Mouse (Mus musculus) forebrain, embryonic 12.5 days (tissue): Measurements from ENCODE around the gene Ttc28. TPM values are rescaled to one million over a fixed set of nuclear protein-coding genes. Genes with fewer than 3 reads are reported as not detected.

Experiments used
- ATAC-seq: fragments of 200-750 bp; cut with Nextera tagmentation; 2 replicates; pipeline ENCODE4 v1.8.0; 2017; ENCODE audit warnings: moderate TSS enrichment; ENCODE audit not compliant: low FRiP score
- H3K27ac ChIP-seq: fragments of 300-500 bp; sonication (generic); 2 replicates; pipeline ENCODE4 v1.5.1; 2016; ENCODE audit warnings: mild to moderate bottlenecking
- H3K27me3 ChIP-seq: fragments of 300-500 bp; sonication (generic); 2 replicates; pipeline ENCODE4 v1.6.1; 2016; ENCODE audit warnings: mild to moderate bottlenecking
- H3K36me3 ChIP-seq: fragments of 300-500 bp; sonication (generic); replicated peaks from 2 replicates; pipeline ENCODE4 v1.6.1; 2016; ENCODE audit warnings: mild to moderate bottlenecking
- H3K4me1 ChIP-seq: fragments of 300-500 bp; sonication (generic); 2 replicates; pipeline ENCODE4 v1.6.1; 2016
- H3K4me2 ChIP-seq: fragments of 300-500 bp; sonication (generic); 2 replicates; pipeline ENCODE4 v1.6.1; 2016; ENCODE audit warnings: mild to moderate bottlenecking, moderate library complexity
- H3K4me3 ChIP-seq: fragments of 300-500 bp; sonication (generic); replicated peaks from 2 replicates; pipeline ENCODE4 v1.5.1; 2016; ENCODE audit warnings: mild to moderate bottlenecking
- H3K9ac ChIP-seq: fragments of 300-500 bp; sonication (generic); 2 replicates; pipeline ENCODE4 v1.6.1; 2016; ENCODE audit warnings: mild to moderate bottlenecking
- H3K9me3 ChIP-seq: fragments of 300-500 bp; sonication (generic); 2 replicates; pipeline ENCODE4 v1.6.1; 2016
- WGBS: fragments of 180-500 bp; shearing (Covaris S2); methylation state at CpG from one replicate; pipeline ENCODE4 v1.1.7; 2016; 5-methylcytosine and 5-hydroxymethylcytosine counted together
- polyA plus RNA-seq: library from polyadenylated mRNA; unstranded; fragments of >200 nt; fragmentation: Nextera tagmentation; extraction: Ambion mirVana; gene quantifications from 2 replicates; pipeline ENCODE4 v1.2.1, GENCODE M21; 2016

The Ttc28 gene
- polyA plus RNA-seq, 1 experiment from 2014 or later, result 23.1 TPM

DNA sequence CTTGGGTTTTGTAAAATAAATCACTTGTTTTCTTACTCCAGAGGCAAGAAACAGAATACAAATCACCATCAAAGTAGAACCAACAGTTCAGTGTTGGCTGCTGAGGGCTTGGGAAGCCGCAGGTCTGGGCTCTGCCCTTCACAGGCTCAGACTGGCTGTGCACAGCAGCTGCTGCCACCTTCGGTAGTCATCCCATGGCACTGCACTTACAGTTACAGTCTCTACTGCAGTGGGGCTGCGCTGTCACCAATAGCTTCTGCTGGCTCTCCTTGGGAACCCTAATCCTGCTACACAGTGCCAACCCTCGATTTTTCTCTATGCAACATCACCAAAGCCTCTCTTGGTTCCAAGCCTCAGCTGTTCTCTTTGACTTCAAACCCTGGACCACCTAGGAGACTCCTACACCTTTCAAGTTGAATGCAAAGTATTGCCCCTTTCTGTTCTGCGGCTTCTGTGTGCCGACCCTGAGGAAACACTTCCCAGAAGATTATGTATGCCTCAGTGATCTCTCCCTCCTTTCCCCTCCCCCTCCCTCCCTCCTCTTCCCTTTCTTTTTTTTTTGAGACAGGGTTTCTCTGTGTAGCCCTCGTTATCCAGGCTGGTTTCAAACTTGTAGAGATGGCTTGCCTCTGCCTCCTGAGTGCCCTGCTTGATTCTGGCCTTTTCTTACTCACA is 17.6 kb downstream of the Ttc28 start:
- H3K27ac ChIP-seq, result peak overlapping the region; percentile 78
- 18% methylated on average over 7 of the region's 7 CpGs for WGBS
- no peaks in the 10 kb centered on the region for H3K9me3 ChIP-seq
- H3K4me1 ChIP-seq, result peaks cover 18% of the 10 kb centered on the region
- peak overlapping the region; percentile 26; the same call in 1 of the 2 replicates for H3K9ac ChIP-seq
- H3K36me3 ChIP-seq, result peaks cover 37% of the 10 kb centered on the region
- ATAC-seq, result peak; percentile 27; the same call in 1 of the 2 replicates
- 0 out of 2 replicates have a peak overlapping the region, but pooled peaks have one; percentile 16 for H3K4me2 ChIP-seq
- no peak overlapping the region for H3K4me3 ChIP-seq
- no peaks in the 10 kb centered on the region for H3K27me3 ChIP-seq

GRCm38 (mm10) chr5:110898169-110898568 is 18.6 kb downstream of the Ttc28 start:
- H3K27me3 ChIP-seq, result no peaks in the 10 kb centered on the region
- 46% methylated on average over 7 of the region's 7 CpGs for WGBS
- no peaks in the 10 kb centered on the region for H3K9me3 ChIP-seq
- no peak overlapping the region for H3K9ac ChIP-seq
- H3K4me1 ChIP-seq, result peaks cover 18% of the 10 kb centered on the region
- peaks cover 29% of the 10 kb centered on the region for H3K36me3 ChIP-seq
- no peak for ATAC-seq
- no peak overlapping the region for H3K4me2 ChIP-seq
- H3K27ac ChIP-seq, result no peak overlapping the region
- H3K4me3 ChIP-seq, result no peak overlapping the region

DNA sequence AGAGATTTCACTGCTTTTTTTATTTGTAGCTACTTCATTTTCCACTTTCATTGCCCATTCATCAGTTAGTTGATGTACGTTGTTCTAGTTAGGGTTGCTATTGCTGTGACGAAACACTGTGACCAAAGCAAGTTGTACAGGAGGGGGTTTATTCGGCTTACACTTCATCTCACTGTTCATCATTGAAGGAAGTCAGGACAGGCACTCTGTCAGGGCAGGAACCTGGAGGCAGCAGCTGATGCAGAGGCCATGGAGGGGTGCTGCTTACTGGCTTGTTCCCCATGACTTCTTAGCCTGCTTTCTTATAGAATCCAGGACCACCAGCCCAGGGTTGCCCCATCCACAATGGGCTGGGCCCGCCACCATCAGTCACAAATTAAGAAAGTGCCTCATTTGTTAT is 19.2 kb downstream of the Ttc28 start:
- ATAC-seq, result no peak
- Histone ChIP-seq H3K9ac (no peak overlapping the region), H3K4me2 (no peak overlapping the region), H3K27ac (no peak overlapping the region), H3K4me3 (no peak overlapping the region), H3K27me3 (no peaks in the 10 kb centered on the region), H3K4me1 (peaks cover 18% of the 10 kb centered on the region), H3K36me3 (peaks cover 22% of the 10 kb centered on the region), H3K9me3 (no peaks in the 10 kb centered on the region)
- WGBS, result 84% methylated on average over 4 of the region's 4 CpGs

DNA sequence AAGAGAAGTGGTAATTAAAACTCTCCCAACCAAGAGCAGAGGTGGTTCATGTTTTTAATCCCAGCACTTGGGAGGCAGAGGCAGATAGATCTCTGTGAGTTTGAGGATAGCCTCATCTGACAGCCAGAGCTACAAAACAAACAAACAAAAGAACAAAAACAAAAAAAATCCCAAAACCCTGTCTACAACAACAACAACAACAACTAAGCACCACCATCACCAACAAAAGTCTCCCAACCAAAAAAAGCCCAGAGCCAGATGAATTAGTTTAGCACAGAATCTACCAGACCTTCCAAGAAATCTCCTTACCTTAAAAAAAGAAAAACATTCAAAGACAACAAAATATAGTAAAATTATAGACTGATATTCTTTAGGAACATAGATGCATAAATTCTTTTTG is 20.7 kb downstream of the Ttc28 start:
- no peak overlapping the region for H3K4me3 ChIP-seq
- no peak overlapping the region for H3K4me2 ChIP-seq
- H3K27ac ChIP-seq, result no peak overlapping the region
- no peaks in the 10 kb centered on the region for H3K27me3 ChIP-seq
- peaks cover 12% of the 10 kb centered on the region for H3K36me3 ChIP-seq
- ATAC-seq, result no peak
- H3K4me1 ChIP-seq, result peaks cover 18% of the 10 kb centered on the region
- no peaks in the 10 kb centered on the region for H3K9me3 ChIP-seq
- no peak overlapping the region for H3K9ac ChIP-seq

DNA sequence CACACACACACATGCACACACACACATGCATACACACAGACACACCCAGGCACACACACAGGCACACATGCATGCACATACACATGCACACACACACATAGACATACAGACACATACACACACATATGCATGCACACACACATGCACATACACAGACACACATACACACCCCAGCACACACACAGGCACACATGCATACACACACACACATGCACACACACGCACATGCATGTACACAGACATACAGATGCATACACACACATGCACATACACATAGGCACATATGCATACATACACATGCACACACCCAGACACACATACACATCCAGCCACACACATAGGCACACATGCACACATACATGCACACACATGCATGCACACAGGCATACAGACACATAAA is 27.1 kb downstream of the Ttc28 start:
- 0 out of 2 replicates have a peak, but pooled peaks cover 3% of the 10 kb centered on the region for H3K9me3 ChIP-seq
- no peak overlapping the region for H3K4me3 ChIP-seq
- no peak overlapping the region for H3K4me2 ChIP-seq
- H3K27me3 ChIP-seq, result no peaks in the 10 kb centered on the region
- WGBS, result 97% methylated on average over 1 of the region's 1 CpGs
- H3K36me3 ChIP-seq, result peaks cover 19% of the 10 kb centered on the region
- H3K4me1 ChIP-seq, result no peaks in the 10 kb centered on the region
- no peak overlapping the region for H3K9ac ChIP-seq
- no peak for ATAC-seq
- no peak overlapping the region for H3K27ac ChIP-seq

GRCm38 (mm10) chr5:110908879-110909278 is 29.3 kb downstream of the Ttc28 start:
- Histone ChIP-seq H3K4me2 (no peak overlapping the region), H3K4me1 (no peaks in the 10 kb centered on the region), H3K9me3 (0 out of 2 replicates have a peak, but pooled peaks cover 3% of the 10 kb centered on the region), H3K4me3 (no peak overlapping the region), H3K36me3 (peaks cover 19% of the 10 kb centered on the region), H3K9ac (no peak overlapping the region), H3K27ac (no peak overlapping the region), H3K27me3 (no peaks in the 10 kb centered on the region)
- ATAC-seq, result no peak

DNA sequence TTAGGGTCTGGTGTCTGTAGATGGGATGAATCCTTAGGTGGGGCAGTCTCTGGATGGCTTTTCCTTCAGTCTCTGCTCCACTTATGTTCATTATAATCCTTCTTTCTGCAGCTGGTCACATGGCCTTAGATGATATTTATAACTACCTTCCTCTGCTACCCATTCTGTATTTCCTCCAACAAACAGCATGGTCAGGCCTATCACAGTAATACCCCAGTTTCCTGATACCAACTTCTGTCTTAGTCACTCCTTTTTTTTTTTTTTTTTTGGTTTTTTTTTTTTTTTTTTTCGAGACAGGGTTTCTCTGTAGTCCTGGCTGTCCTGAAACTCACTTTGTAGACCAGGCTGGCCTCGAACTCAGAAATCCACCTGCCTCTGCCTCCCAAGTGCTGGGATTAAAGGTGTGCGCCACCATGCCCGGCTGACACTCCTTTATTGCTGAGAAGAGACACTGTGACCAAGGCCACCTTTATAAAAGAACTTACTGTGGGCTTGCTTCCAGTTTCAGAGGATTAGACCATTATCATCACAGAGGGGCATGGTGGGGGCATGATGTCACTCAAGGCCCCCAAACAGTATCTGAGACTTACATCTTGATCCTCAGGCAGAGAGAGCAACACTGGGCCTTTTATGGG is 30.5 kb downstream of the Ttc28 start:
- Histone ChIP-seq H3K27me3 (no peaks in the 10 kb centered on the region), H3K4me2 (no peak overlapping the region), H3K9me3 (0 out of 2 replicates have a peak, but pooled peaks cover 3% of the 10 kb centered on the region), H3K36me3 (peaks cover 16% of the 10 kb centered on the region), H3K4me1 (no peaks in the 10 kb centered on the region), H3K4me3 (no peak overlapping the region), H3K9ac (no peak overlapping the region), H3K27ac (no peak overlapping the region)
- 81% methylated on average over 4 of the region's 4 CpGs for WGBS
- no peak for ATAC-seq

DNA sequence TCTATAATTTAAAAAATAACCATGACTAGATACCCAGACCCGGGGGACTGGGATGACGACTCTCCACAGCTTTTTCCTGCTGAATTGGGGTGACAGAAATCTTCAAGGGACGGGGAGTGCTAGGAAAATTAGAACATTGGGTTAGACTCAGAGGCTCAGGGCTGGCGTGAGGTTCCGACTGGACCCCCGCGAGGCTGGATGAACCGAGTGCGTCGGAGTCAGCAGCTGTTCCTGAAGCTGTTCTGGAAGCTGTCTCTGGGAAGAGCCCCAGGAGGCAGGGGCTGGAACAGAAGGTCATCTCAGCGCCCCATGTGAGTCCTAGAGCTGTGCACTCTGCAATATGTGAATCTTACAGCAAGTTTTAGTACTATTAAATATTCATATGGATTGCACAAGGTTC is 35.3 kb downstream of the Ttc28 start:
- no peak for ATAC-seq
- Histone ChIP-seq H3K36me3 (no peaks in the 10 kb centered on the region), H3K9me3 (no peaks in the 10 kb centered on the region), H3K27me3 (no peaks in the 10 kb centered on the region), H3K4me3 (no peak overlapping the region), H3K27ac (no peak overlapping the region), H3K4me2 (no peak overlapping the region), H3K4me1 (no peaks in the 10 kb centered on the region), H3K9ac (no peak overlapping the region)
- WGBS, result 89% methylated on average over 11 of the region's 11 CpGs

DNA sequence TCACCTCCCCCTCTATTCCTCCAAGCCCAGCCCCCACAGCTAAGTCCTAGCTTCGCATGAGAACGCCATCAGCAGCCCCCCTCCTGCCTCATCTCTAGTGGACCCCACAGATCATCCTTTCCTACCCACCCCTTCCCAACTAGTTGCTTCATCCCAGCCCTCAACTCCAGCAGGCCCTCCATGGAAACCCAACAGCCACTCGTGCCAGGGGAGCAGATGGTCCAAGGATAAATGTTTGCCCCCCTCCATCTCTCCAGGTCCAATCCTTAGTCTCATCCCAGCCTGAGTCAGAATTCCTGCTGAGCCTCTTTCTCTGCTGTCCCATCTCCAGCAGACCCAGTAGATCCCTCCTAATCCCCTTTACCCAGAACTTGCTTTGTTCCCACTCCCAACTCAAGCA is 36.6 kb downstream of the Ttc28 start:
- 82% methylated on average over 3 of the region's 3 CpGs for WGBS
- Histone ChIP-seq H3K27ac (no peak overlapping the region), H3K9ac (no peak overlapping the region), H3K4me2 (no peak overlapping the region), H3K9me3 (no peaks in the 10 kb centered on the region), H3K4me1 (no peaks in the 10 kb centered on the region), H3K27me3 (no peaks in the 10 kb centered on the region), H3K4me3 (no peak overlapping the region), H3K36me3 (no peaks in the 10 kb centered on the region)
- ATAC-seq, result no peak

GRCm38 (mm10) chr5:110919541-110919940 is 39.9 kb downstream of the Ttc28 start:
- H3K4me1 ChIP-seq, result no peaks in the 10 kb centered on the region
- ATAC-seq, result no peak
- H3K36me3 ChIP-seq, result no peaks in the 10 kb centered on the region
- no peak overlapping the region for H3K9ac ChIP-seq
- H3K9me3 ChIP-seq, result no peaks in the 10 kb centered on the region
- H3K4me2 ChIP-seq, result no peak overlapping the region
- H3K27me3 ChIP-seq, result no peaks in the 10 kb centered on the region
- no peak overlapping the region for H3K27ac ChIP-seq
- no peak overlapping the region for H3K4me3 ChIP-seq
- WGBS, result 89% methylated on average over 4 of the region's 4 CpGs

- ATAC-seq, result no peak
- H3K27ac ChIP-seq, result no peak overlapping the region
- H3K4me3 ChIP-seq, result no peak overlapping the region
- 36% methylated on average over 1 of the region's 1 CpGs for WGBS
- no peaks in the 10 kb centered on the region for H3K36me3 ChIP-seq
- H3K9ac ChIP-seq, result no peak overlapping the region
- no peaks in the 10 kb centered on the region for H3K27me3 ChIP-seq
- H3K9me3 ChIP-seq, result no peaks in the 10 kb centered on the region
- no peaks in the 10 kb centered on the region for H3K4me1 ChIP-seq
- no peak overlapping the region for H3K4me2 ChIP-seq
Measured at GRCm38 (mm10) chr5:110923336-110923735, 43.7 kb downstream of the Ttc28 start.

DNA sequence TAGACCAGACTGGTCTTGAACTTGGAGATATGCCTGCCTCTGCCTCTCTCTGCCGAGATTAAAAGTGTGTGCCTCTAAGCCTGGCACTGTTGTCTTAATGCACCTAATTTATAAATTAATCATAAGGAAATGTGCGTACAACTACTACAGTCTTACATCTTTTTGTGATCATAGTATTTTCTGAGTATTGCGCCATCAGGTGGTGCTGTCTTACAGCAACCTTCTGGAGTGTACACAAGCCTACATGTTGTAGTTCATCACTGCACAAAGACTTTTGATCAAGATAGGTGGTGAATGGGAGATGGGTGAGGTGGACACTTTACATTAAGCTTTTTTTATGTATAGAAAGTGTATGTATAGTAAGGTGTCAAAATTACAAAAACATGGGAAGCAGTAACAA is 45.0 kb downstream of the Ttc28 start:
- Histone ChIP-seq H3K9ac (no peak overlapping the region), H3K9me3 (no peaks in the 10 kb centered on the region), H3K27me3 (no peaks in the 10 kb centered on the region), H3K4me3 (no peak overlapping the region), H3K4me2 (no peak overlapping the region), H3K27ac (no peak overlapping the region), H3K36me3 (no peaks in the 10 kb centered on the region), H3K4me1 (no peaks in the 10 kb centered on the region)
- no peak for ATAC-seq
- 92% methylated on average over 3 of the region's 3 CpGs for WGBS

- no peak overlapping the region for H3K4me3 ChIP-seq
- H3K27me3 ChIP-seq, result no peaks in the 10 kb centered on the region
- H3K36me3 ChIP-seq, result no peaks in the 10 kb centered on the region
- H3K4me2 ChIP-seq, result no peak overlapping the region
- no peak overlapping the region for H3K9ac ChIP-seq
- H3K4me1 ChIP-seq, result no peaks in the 10 kb centered on the region
- no peak for ATAC-seq
- H3K27ac ChIP-seq, result no peak overlapping the region
- 91% methylated on average over 5 of the region's 5 CpGs for WGBS
- no peaks in the 10 kb centered on the region for H3K9me3 ChIP-seq
Measured at GRCm38 (mm10) chr5:110925804-110926203, 46.2 kb downstream of the Ttc28 start.
